Mouse (Mus musculus) C2C12 (cell line): ENCODE results near the gene Fam155a.

ENCODE experiments used
- CTCF ChIP-seq: IDR thresholded peaks from one replicate; pipeline ENCODE4 v1.5.1; 2011; ENCODE audit not compliant: control insufficient read depth, insufficient read depth, insufficient read length
- USF1 ChIP-seq: IDR thresholded peaks from one replicate; pipeline ENCODE4 v1.6.1; 2011; ENCODE audit warnings: low read depth, mild to moderate bottlenecking, control low read depth, moderate library complexity

- no peak for TF ChIP-seq CTCF
- TF ChIP-seq USF1 = no peak
Observed at GRCm38 (mm10) chr8:9264378-9264777, 506.6 kb downstream of the Fam155a start.
